Mouse (Mus musculus): ENCODE data around the gene 9530002B09Rik.

9530002B09Rik gene

DNA sequence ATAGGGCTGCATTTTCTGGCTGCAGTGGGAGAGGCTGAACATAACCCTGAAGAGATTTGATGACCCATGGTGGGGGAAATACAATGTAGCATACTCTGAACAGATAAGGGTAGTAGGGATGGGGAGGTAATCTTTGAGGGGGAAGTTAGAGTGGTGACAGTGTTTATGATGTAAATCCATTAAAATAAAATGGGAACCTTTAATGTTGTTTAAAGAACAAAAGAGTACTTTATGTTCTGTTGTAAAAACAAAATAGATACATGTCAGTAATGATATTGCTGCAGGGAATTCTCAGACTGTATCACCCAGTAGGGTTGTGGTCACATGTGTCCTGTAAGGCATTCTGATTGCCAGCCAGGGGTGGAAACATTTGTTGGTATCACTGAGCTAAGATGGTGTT, at the start of gene 9530002B09Rik:
Gene 9530002B09Rik, plus strand, starts transcription at position 301 of the 400 bp plus-strand sequence.
- no peak for DNase-seq (ENCODE audit: low read depth, low spot score)

All from skeletal muscle tissue, adult 2 months (tissue).